Mouse (Mus musculus): ENCODE measurements at regions not wholly inside any gene's neighbourhood (a gene's known extent, or its start where the extent isn't known, plus 50 kb on each side); places are given as distances from the start of the nearest gene placed in this dataset.
"Not testable (repeated sequence)": the region's sequence is repeated elsewhere in the genome, so short reads cannot be mapped to it uniquely, and the experiment has no call there.

GRCm38 (mm10) chr3:21953416-21953810 is 123.0 kb upstream of the Tbl1xr1 start:
- Histone ChIP-seq H3K27me3 (ENCODE audit: control insufficient read depth, insufficient read depth, low read length) (no peaks in the 10 kb centered on the region), H3K27ac (replicated peaks; ENCODE audit: insufficient read depth, low read depth, low read length) (peak overlapping the region; percentile 44; the same call in 1 of the 2 replicates), H3K9ac (ENCODE audit: low read depth, low read length) (no peak overlapping the region), H3K4me1 (ENCODE audit: control insufficient read depth, insufficient read depth, low read length) (peaks cover 6% of the 10 kb centered on the region), H3K79me2 (ENCODE audit: control insufficient read depth, insufficient read depth, low read length) (no peaks in the 10 kb centered on the region), H3K4me3 (ENCODE audit: insufficient read depth, low read depth, low read length) (no peak overlapping the region), H3K36me3 (ENCODE audit: control insufficient read depth, insufficient read depth, low read length) (no peaks in the 10 kb centered on the region)
- DNase-seq (ENCODE audit: extremely low read depth, low read depth, low spot score), result no peak
- no peak for TF ChIP-seq CTCF (IDR thresholded peaks at IDR 0.05; ENCODE audit: low read depth, low read length)
- no peak for TF ChIP-seq POLR2A (IDR thresholded peaks at IDR 0.05; ENCODE audit: extremely low read depth, insufficient read depth, low read length)
- 81% methylated on average over 6 of the region's 6 CpGs for WGBS

GRCm38 (mm10) chr3:21955681-21956080 is 120.8 kb upstream of the Tbl1xr1 start:
- H3K27ac ChIP-seq (replicated peaks; ENCODE audit: insufficient read depth, low read depth, low read length), result no peak overlapping the region

GRCm38 (mm10) chr3:21957105-21957504 is 119.3 kb upstream of the Tbl1xr1 start:
- H3K9ac ChIP-seq (ENCODE audit: low read depth, low read length); H3K27me3 ChIP-seq (ENCODE audit: control insufficient read depth, insufficient read depth, low read length); H3K36me3 ChIP-seq (ENCODE audit: control insufficient read depth, insufficient read depth, low read length); H3K4me3 ChIP-seq (ENCODE audit: insufficient read depth, low read depth, low read length); H3K79me2 ChIP-seq (ENCODE audit: control insufficient read depth, insufficient read depth, low read length); H3K27ac ChIP-seq (replicated peaks; ENCODE audit: insufficient read depth, low read depth, low read length): not testable (repeated sequence)
- H3K4me1 ChIP-seq (ENCODE audit: control insufficient read depth, insufficient read depth, low read length), result peaks cover 12% of the 10 kb centered on the region
- TF ChIP-seq CTCF (IDR thresholded peaks at IDR 0.05; ENCODE audit: low read depth, low read length), result peak; percentile 52
- DNase-seq (ENCODE audit: extremely low read depth, low read depth, low spot score), result peak; percentile 91
- WGBS, result 23% methylated on average over 6 of the region's 6 CpGs

More at GRCm38 (mm10) chr3:21955681-21956080, 120.8 kb upstream of the Tbl1xr1 start:
- 79% methylated on average over 2 of the region's 2 CpGs for WGBS
- Histone ChIP-seq H3K36me3 (ENCODE audit: control insufficient read depth, insufficient read depth, low read length) (no peaks in the 10 kb centered on the region), H3K27me3 (ENCODE audit: control insufficient read depth, insufficient read depth, low read length) (no peaks in the 10 kb centered on the region), H3K4me3 (ENCODE audit: insufficient read depth, low read depth, low read length) (no peak overlapping the region), H3K4me1 (ENCODE audit: control insufficient read depth, insufficient read depth, low read length) (peaks cover 8% of the 10 kb centered on the region), H3K9ac (ENCODE audit: low read depth, low read length) (no peak overlapping the region), H3K79me2 (ENCODE audit: control insufficient read depth, insufficient read depth, low read length) (no peaks in the 10 kb centered on the region)
- TF ChIP-seq POLR2A (IDR thresholded peaks at IDR 0.05; ENCODE audit: extremely low read depth, insufficient read depth, low read length), result no peak
- DNase-seq (ENCODE audit: extremely low read depth, low read depth, low spot score), result no peak

- no peaks in the 10 kb centered on the region for H3K36me3 ChIP-seq (ENCODE audit: control insufficient read depth, insufficient read depth, low read length)
Observed at GRCm38 (mm10) chr3:21958595-21959286, 117.7 kb upstream of the Tbl1xr1 start.

GRCm38 (mm10) chr3:21961091-21961490 is 115.4 kb upstream of the Tbl1xr1 start:
- Histone ChIP-seq H3K36me3 (ENCODE audit: control insufficient read depth, insufficient read depth, low read length) (no peaks in the 10 kb centered on the region), H3K9ac (ENCODE audit: low read depth, low read length) (no peak overlapping the region), H3K27me3 (ENCODE audit: control insufficient read depth, insufficient read depth, low read length) (no peaks in the 10 kb centered on the region), H3K27ac (replicated peaks; ENCODE audit: insufficient read depth, low read depth, low read length) (no peak overlapping the region), H3K4me3 (ENCODE audit: insufficient read depth, low read depth, low read length) (no peak overlapping the region), H3K79me2 (ENCODE audit: control insufficient read depth, insufficient read depth, low read length) (no peaks in the 10 kb centered on the region), H3K4me1 (ENCODE audit: control insufficient read depth, insufficient read depth, low read length) (peaks cover 28% of the 10 kb centered on the region)
- TF ChIP-seq CTCF (IDR thresholded peaks at IDR 0.05; ENCODE audit: low read depth, low read length), result no peak
- TF ChIP-seq POLR2A (IDR thresholded peaks at IDR 0.05; ENCODE audit: extremely low read depth, insufficient read depth, low read length), result no peak
- 29% methylated on average over 6 of the region's 6 CpGs for whole genome bisulfite sequencing
- peak; percentile 67 for DNase-seq (ENCODE audit: extremely low read depth, low read depth, low spot score)

More at GRCm38 (mm10) chr3:21958595-21959286, 117.7 kb upstream of the Tbl1xr1 start:
- Histone ChIP-seq H3K9ac (ENCODE audit: low read depth, low read length) (no peak overlapping the region), H3K27me3 (ENCODE audit: control insufficient read depth, insufficient read depth, low read length) (no peaks in the 10 kb centered on the region), H3K27ac (replicated peaks; ENCODE audit: insufficient read depth, low read depth, low read length) (no peak overlapping the region), H3K4me3 (ENCODE audit: insufficient read depth, low read depth, low read length) (no peak overlapping the region), H3K4me1 (ENCODE audit: control insufficient read depth, insufficient read depth, low read length) (peaks cover 22% of the 10 kb centered on the region), H3K79me2 (ENCODE audit: control insufficient read depth, insufficient read depth, low read length) (no peaks in the 10 kb centered on the region)
- WGBS, result 53% methylated on average over 6 of the region's 6 CpGs
- DNase-seq (ENCODE audit: extremely low read depth, low read depth, low spot score), result peak; percentile 42
- TF ChIP-seq POLR2A (IDR thresholded peaks at IDR 0.05; ENCODE audit: extremely low read depth, insufficient read depth, low read length), result no peak
- TF ChIP-seq CTCF (IDR thresholded peaks at IDR 0.05; ENCODE audit: low read depth, low read length), result no peak

GRCm38 (mm10) chr3:21961746-21962145 is 114.7 kb upstream of the Tbl1xr1 start:
- Histone ChIP-seq H3K9ac (ENCODE audit: low read depth, low read length) (no peak overlapping the region), H3K4me1 (ENCODE audit: control insufficient read depth, insufficient read depth, low read length) (peaks cover 28% of the 10 kb centered on the region), H3K4me3 (ENCODE audit: insufficient read depth, low read depth, low read length) (no peak overlapping the region), H3K27me3 (ENCODE audit: control insufficient read depth, insufficient read depth, low read length) (no peaks in the 10 kb centered on the region), H3K79me2 (ENCODE audit: control insufficient read depth, insufficient read depth, low read length) (no peaks in the 10 kb centered on the region), H3K27ac (replicated peaks; ENCODE audit: insufficient read depth, low read depth, low read length) (peak overlapping the region; percentile 75), H3K36me3 (ENCODE audit: control insufficient read depth, insufficient read depth, low read length) (no peaks in the 10 kb centered on the region)
- WGBS, result 50% methylated on average over 5 of the region's 5 CpGs
- no peak for TF ChIP-seq CTCF (IDR thresholded peaks at IDR 0.05; ENCODE audit: low read depth, low read length)
- no peak for TF ChIP-seq POLR2A (IDR thresholded peaks at IDR 0.05; ENCODE audit: extremely low read depth, insufficient read depth, low read length)
- peak; percentile 61 for DNase-seq (ENCODE audit: extremely low read depth, low read depth, low spot score)
